Mouse (Mus musculus): Measurements from ENCODE around the gene Fam166a. TPM values are rescaled to one million over a fixed set of nuclear protein-coding genes. Genes with fewer than 3 reads are reported as not detected.

Fam166a gene
- not detected in 2 replicates for polyA plus RNA-seq (2015; fragmentation: Nextera tagmentation; extraction: Ambion mirVana)

GRCm38 (mm10) chr2:25218445-25218844 is at the start of gene Fam166a:
Gene Fam166a (plus strand): TSS chr2:25218745.
- Histone ChIP-seq H3K4me2 (no peak within 1 kb of the TSS), H3K27me3 (no peaks in the 10 kb centered on the region; the same call in 1 of the 2 replicates), H3K4me3 (no peak within 1 kb of the TSS), H3K9ac (no peak within 1 kb of the TSS), H3K4me1 (peaks cover 4% of the 10 kb centered on the region), H3K27ac (no peak within 1 kb of the TSS), H3K36me3 (peaks cover 9% of the 10 kb centered on the region), H3K9me3 (no peaks in the 10 kb centered on the region)
- ATAC-seq (ENCODE audit: insufficient number of reproducible peaks, insufficient read depth, low FRiP score, low TSS enrichment, low read depth), result no peak

- H3K36me3 ChIP-seq, result no peaks in the 10 kb centered on the region
- H3K4me3 ChIP-seq, result no peak overlapping the region
- ATAC-seq (ENCODE audit: insufficient number of reproducible peaks, insufficient read depth, low FRiP score, low TSS enrichment, low read depth), result no peak
- no peak overlapping the region for H3K4me2 ChIP-seq
- no peaks in the 10 kb centered on the region; the same call in 1 of the 2 replicates for H3K27me3 ChIP-seq
- peaks cover 27% of the 10 kb centered on the region for H3K4me1 ChIP-seq
- no peak overlapping the region for H3K9ac ChIP-seq
- no peaks in the 10 kb centered on the region for H3K9me3 ChIP-seq
- no peak overlapping the region for H3K27ac ChIP-seq
- 18% methylated on average over 5 of the region's 5 CpGs for WGBS
These were observed 48.8 kb upstream of the Fam166a start for GRCm38 (mm10) chr2:25169778-25170177.

- peaks cover 27% of the 10 kb centered on the region for H3K4me1 ChIP-seq
These were observed 48.0 kb upstream of the Fam166a start for GRCm38 (mm10) chr2:25170326-25171100.

GRCm38 (mm10) chr2:25171101-25171768 is 47.3 kb upstream of the Fam166a start:
- Histone ChIP-seq H3K9ac (no peak overlapping the region), H3K36me3 (no peaks in the 10 kb centered on the region), H3K9me3 (no peaks in the 10 kb centered on the region), H3K27ac (no peak overlapping the region), H3K4me1 (peaks cover 27% of the 10 kb centered on the region), H3K4me2 (no peak overlapping the region), H3K4me3 (no peak overlapping the region), H3K27me3 (peaks cover 8% of the 10 kb centered on the region)
- no peak for ATAC-seq (ENCODE audit: insufficient number of reproducible peaks, insufficient read depth, low FRiP score, low TSS enrichment, low read depth)
- 79% methylated on average over 6 of the region's 6 CpGs for WGBS

More at GRCm38 (mm10) chr2:25170326-25171100, 48.0 kb upstream of the Fam166a start:
- WGBS, result 73% methylated on average over 10 of the region's 10 CpGs
- Histone ChIP-seq H3K9me3 (no peaks in the 10 kb centered on the region), H3K4me2 (no peak overlapping the region), H3K27me3 (peaks cover under 1% of the 10 kb centered on the region; the same call in 1 of the 2 replicates), H3K36me3 (no peaks in the 10 kb centered on the region), H3K27ac (no peak overlapping the region), H3K9ac (no peak overlapping the region), H3K4me3 (no peak overlapping the region)
- ATAC-seq (ENCODE audit: insufficient number of reproducible peaks, insufficient read depth, low FRiP score, low TSS enrichment, low read depth), result no peak

GRCm38 (mm10) chr2:25171769-25172153 is 46.8 kb upstream of the Fam166a start:
- no peak overlapping the region for H3K4me3 ChIP-seq
- H3K9ac ChIP-seq, result no peak overlapping the region
- no peak overlapping the region for H3K27ac ChIP-seq
- H3K9me3 ChIP-seq, result no peaks in the 10 kb centered on the region
- H3K27me3 ChIP-seq, result peaks cover 13% of the 10 kb centered on the region
- 54% methylated on average over 1 of the region's 1 CpGs for WGBS
- H3K4me1 ChIP-seq, result peaks cover 32% of the 10 kb centered on the region
- no peak for ATAC-seq (ENCODE audit: insufficient number of reproducible peaks, insufficient read depth, low FRiP score, low TSS enrichment, low read depth)
- no peak overlapping the region for H3K4me2 ChIP-seq
- no peaks in the 10 kb centered on the region for H3K36me3 ChIP-seq

- H3K4me2 ChIP-seq, result no peak overlapping the region
- ATAC-seq (ENCODE audit: insufficient number of reproducible peaks, insufficient read depth, low FRiP score, low TSS enrichment, low read depth), result no peak
- no peak overlapping the region for H3K9ac ChIP-seq
- H3K36me3 ChIP-seq, result no peaks in the 10 kb centered on the region
- H3K27ac ChIP-seq, result no peak overlapping the region
- peaks cover 33% of the 10 kb centered on the region for H3K4me1 ChIP-seq
- WGBS, result 71% methylated on average over 8 of the region's 8 CpGs
- peaks cover 22% of the 10 kb centered on the region for H3K27me3 ChIP-seq
- H3K4me3 ChIP-seq, result no peak overlapping the region
- no peaks in the 10 kb centered on the region for H3K9me3 ChIP-seq
These were observed 45.9 kb upstream of the Fam166a start for GRCm38 (mm10) chr2:25172629-25173028.

GRCm38 (mm10) chr2:25173821-25174220 is 44.7 kb upstream of the Fam166a start:
- WGBS, result 89% methylated on average over 4 of the region's 4 CpGs
- no peak for ATAC-seq (ENCODE audit: insufficient number of reproducible peaks, insufficient read depth, low FRiP score, low TSS enrichment, low read depth)

GRCm38 (mm10) chr2:25174866-25175689 is 43.5 kb upstream of the Fam166a start:
- no peak overlapping the region for H3K9ac ChIP-seq
- H3K4me3 ChIP-seq, result no peak overlapping the region
- peaks cover 30% of the 10 kb centered on the region for H3K4me1 ChIP-seq
- no peaks in the 10 kb centered on the region for H3K9me3 ChIP-seq
- no peaks in the 10 kb centered on the region for H3K36me3 ChIP-seq
- no peak overlapping the region for H3K27ac ChIP-seq
- WGBS, result 52% methylated on average over 7 of the region's 7 CpGs
- H3K4me2 ChIP-seq, result no peak overlapping the region
- ATAC-seq (ENCODE audit: insufficient number of reproducible peaks, insufficient read depth, low FRiP score, low TSS enrichment, low read depth), result no peak
- peaks cover 46% of the 10 kb centered on the region for H3K27me3 ChIP-seq

More at GRCm38 (mm10) chr2:25173821-25174220, 44.7 kb upstream of the Fam166a start:
- Histone ChIP-seq H3K4me3 (no peak overlapping the region), H3K9ac (no peak overlapping the region), H3K9me3 (no peaks in the 10 kb centered on the region), H3K36me3 (no peaks in the 10 kb centered on the region), H3K4me1 (peaks cover 34% of the 10 kb centered on the region), H3K27ac (no peak overlapping the region), H3K27me3 (peaks cover 34% of the 10 kb centered on the region), H3K4me2 (no peak overlapping the region)

- Histone ChIP-seq H3K27me3 (peaks cover 52% of the 10 kb centered on the region), H3K9ac (no peak overlapping the region), H3K4me1 (peaks cover 34% of the 10 kb centered on the region), H3K4me2 (no peak overlapping the region), H3K36me3 (no peaks in the 10 kb centered on the region), H3K9me3 (no peaks in the 10 kb centered on the region), H3K4me3 (no peak overlapping the region), H3K27ac (no peak overlapping the region)
- 82% methylated on average over 4 of the region's 4 CpGs for WGBS
- no peak for ATAC-seq (ENCODE audit: insufficient number of reproducible peaks, insufficient read depth, low FRiP score, low TSS enrichment, low read depth)
These were observed 42.9 kb upstream of the Fam166a start for GRCm38 (mm10) chr2:25175690-25176078.

GRCm38 (mm10) chr2:25176573-25176972 is 42.0 kb upstream of the Fam166a start:
- Histone ChIP-seq H3K4me3 (no peak overlapping the region), H3K9ac (no peak overlapping the region), H3K4me1 (peaks cover 43% of the 10 kb centered on the region), H3K27ac (peak overlapping the region; percentile 44; the same call in 1 of the 2 replicates), H3K36me3 (no peaks in the 10 kb centered on the region), H3K9me3 (no peaks in the 10 kb centered on the region), H3K4me2 (no peak overlapping the region), H3K27me3 (peaks cover 61% of the 10 kb centered on the region)
- ATAC-seq (ENCODE audit: insufficient number of reproducible peaks, insufficient read depth, low FRiP score, low TSS enrichment, low read depth), result no peak
- WGBS, result 59% methylated on average over 6 of the region's 6 CpGs

GRCm38 (mm10) chr2:25177076-25177475 is 41.5 kb upstream of the Fam166a start:
- H3K4me3 ChIP-seq, result no peak overlapping the region
- WGBS, result 38% methylated on average over 4 of the region's 4 CpGs
- H3K27me3 ChIP-seq, result peaks cover 66% of the 10 kb centered on the region
- no peaks in the 10 kb centered on the region for H3K36me3 ChIP-seq
- H3K4me2 ChIP-seq, result no peak overlapping the region
- peaks cover 45% of the 10 kb centered on the region for H3K4me1 ChIP-seq
- no peaks in the 10 kb centered on the region for H3K9me3 ChIP-seq
- 0 out of 2 replicates have a peak overlapping the region, but pooled peaks have one; percentile 1 for H3K9ac ChIP-seq
- ATAC-seq (ENCODE audit: insufficient number of reproducible peaks, insufficient read depth, low FRiP score, low TSS enrichment, low read depth), result no peak
- H3K27ac ChIP-seq, result peak overlapping the region; percentile 44; the same call in 1 of the 2 replicates

Measured in embryonic facial prominence, embryonic 13.5 days (tissue).